Mouse (Mus musculus) layer of hippocampus, postnatal 25 days (tissue): ENCODE results near the gene Adamts1. TPM values are rescaled to one million over a fixed set of nuclear protein-coding genes. Genes with fewer than 3 reads are reported as not detected.

ENCODE experiments used
- DNase-seq, 2 experiments: peaks; one replicate each; pipeline ENCODE4 v3.0.0; 2022; ENCODE audit warnings: mixed read lengths in 2 of 2, low spot score in 1 of 2; ENCODE audit errors: extremely low spot score in 1 of 2
- total RNA-seq, 2 experiments: library from RNA; stranded (reverse); gene quantifications; 2 replicates each; pipeline ENCODE4 v1.2.3; 2021

Gene Adamts1
- total RNA-seq, 2 experiments from 2014 or later: 23.1 to 24.2 TPM

DNA sequence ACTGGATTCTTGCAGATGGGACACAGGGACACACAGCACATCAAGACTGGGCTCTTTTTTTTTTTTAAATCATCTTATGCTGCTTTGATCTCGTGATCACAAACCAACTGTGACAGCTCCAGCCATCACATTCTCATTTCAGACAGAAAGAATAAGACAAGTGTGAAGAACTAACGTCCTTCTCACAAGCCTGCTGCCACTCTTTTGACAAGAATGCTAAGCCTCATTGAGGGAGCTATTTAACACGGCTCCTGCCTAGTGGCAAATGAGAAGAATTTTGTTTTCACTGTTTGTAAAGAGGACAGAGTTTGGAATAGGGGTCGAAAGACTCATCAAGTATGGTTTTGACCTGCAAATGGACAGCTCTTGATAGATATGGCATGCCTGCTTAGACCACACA is 35.6 kb downstream of the Adamts1 start:
- DNase-seq: no peak

DNA sequence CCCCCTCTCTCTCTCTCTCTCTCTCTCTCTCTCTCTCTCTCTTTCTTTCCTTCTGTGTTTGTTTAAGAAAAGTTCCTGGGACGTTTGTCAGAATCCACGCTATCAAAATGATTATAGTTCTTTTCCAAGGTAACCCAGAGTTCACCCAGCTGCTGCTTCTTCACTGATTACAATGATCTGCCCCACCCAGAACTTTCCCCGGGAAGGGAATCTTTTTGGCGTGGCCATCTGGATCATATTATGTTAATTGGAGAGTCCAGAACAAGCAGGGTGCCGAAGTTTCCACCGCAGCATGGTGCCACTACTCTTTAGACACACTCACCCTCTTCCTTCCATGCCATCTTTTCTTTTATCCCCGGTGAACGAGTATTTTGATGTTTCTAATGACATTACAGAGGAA is 37.2 kb downstream of the Adamts1 start:
- DNase-seq: no peak

DNA sequence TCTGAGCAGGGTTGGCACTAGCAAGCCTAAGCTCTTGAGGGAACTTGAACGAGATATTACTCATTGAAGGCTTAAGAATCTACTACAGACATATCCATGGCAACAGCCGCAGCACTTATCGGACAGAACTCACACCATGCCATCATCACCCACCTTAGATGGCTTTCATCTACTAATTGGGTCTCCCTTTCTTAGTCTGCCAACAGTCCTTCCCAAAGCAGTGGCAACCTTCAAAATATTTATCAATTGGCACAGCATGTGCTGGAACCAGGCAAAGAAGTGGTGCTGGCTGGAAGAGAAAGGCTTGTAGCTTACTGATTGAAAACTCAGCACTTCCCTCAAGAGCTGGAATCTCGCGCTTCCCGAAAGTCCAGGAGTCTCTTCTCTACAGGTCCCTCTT is 37.7 kb downstream of the Adamts1 start:
- DNase-seq: no peak

DNA sequence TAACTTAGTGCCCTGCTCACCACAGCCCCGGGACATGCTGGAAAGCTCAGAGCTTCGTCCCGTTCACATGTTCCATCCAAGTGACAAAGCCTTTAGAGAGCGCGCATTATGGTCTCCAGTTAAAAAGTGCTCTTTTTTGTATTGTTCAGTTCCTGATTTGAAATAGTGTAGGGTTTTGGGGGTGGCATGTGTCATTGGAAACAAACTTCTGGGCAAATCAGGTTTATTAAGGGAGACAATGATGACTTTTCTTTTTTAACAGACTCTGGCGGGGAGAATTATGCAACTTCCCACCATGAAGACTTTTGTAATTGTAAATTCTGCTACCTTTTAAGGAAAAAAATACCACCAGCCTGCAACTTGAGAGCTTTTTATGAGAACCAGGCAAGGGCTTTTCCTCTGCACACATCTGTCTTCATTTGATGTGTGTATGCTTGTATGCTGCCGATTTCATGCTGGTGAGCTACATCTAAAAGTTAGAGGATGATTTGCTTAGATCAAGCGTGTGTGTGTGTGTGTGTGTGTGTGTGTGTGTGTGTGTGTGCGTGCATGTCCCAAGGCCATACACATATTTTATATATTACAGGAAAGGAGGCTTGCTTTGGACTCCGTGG is 40.8 kb downstream of the Adamts1 start:
- DNase-seq: no peak

DNA sequence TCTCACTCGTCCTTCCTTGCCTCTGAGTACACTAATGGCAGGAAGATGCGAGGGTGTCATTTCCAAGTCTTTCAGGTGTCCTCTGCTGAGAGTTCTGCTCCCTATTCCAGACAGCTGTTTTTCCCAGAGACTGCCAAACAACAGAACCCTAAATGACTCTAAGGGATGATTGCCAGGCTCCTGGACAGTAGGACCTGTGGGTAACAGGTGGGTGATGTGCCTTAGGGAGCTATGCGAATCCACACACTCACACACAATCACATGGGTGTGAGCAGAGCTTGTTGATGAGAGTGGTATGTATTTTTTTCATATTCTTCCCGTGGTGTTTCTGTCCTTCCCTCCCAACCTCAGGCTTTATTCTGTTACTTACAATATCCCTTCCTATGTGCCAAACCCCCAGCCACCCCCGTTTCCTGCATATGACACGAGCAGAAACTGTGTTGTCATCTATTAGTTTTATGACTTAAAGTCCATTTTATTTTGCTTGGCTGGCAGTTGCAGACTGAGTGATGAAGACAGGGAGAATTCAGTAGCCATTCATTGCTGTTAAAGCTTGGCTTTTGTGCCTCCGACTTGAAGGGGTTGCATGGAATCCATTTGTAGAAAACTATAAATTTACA is 41.8 kb downstream of the Adamts1 start:
- DNase-seq: no peak

DNA sequence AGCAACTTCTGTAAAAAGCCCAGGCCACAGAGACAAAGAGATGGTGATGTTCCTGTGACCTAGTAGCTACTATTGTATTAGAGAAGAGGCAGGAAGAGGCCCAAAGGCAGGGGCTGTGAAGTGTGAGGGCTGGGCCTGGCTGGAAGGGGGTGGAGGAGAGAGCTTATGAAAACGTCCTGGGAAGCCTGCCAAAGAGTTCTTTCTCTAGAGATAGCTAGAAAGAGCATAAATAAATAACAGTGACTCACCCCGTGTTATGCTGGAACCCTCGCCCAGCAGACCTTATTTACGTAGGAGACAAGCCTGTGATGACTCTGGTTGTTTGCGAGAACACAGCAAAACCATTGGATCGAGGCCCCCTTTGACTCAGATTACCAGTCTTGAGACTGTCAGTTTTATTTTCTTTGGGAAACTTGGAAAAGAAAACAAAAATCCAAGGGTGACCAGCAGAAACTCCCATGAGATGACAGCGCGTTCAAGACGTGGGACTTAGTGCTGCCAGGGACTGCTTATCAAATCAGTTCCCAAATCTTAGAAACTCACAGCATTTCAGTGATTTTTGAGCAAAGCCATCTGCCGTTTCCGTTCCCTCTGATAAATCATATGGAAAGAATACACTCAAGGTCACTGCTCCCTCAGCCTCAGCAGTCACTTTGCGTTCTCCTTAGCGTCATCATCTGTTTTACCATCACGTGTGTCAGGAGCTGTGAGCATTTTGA is 46.7 kb downstream of the Adamts1 start:
- DNase-seq: no peak

DNA sequence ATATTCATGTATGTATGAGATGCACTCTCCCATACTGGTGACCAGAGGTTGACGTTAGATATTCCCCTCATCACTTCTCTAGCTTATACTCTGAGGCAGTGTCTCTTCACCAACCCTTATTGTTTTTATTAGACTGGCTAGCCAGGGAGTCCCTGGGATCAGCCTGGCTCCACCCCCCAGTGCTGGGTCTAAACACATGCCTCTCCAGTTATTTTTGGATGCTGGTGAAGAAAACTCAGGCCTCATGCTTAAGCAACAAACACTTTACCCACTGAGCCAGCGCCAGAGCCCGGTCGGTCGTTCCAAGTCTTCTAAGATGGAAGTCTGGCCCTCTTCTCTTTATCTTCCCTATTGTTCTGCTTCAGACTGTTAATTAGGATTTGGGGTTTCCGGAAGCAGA is 53.6 kb downstream of the Adamts1 start:
- no peak for DNase-seq

DNA sequence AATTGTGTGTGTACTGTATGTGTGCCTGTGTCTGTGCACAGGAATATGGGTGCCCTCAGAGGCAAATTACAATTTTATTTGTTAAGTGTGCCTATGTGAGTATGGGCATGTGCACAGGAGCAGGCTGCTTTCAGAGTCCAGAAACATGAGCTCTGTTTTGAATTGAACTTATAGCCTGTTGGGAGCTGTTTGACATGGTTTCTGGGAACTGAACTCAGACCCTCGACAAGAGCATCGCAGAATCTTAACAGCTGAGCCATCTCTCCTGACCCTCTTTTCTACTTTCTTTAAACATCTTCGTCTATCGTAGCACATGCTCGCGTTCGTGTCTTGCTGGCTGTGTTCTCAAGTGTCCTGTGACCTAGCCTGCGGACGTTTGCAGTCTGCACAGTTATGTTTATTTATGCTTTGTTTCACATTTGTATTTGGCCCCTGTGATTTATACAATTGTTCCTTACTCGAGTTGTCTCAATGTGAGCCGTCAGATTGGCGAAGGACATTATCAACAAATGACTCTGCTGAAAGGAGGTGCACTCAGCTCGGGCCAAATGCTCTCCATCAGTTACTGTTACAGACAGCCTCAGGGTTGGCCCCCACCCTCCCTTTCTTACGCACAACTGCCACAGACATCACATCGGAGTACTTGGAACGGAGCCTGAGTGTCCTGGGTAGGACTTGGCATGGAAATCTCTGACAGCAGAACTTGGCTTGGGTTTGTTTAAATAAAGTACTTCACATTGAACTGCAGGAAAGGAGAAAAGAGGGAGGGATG is 55.1 kb downstream of the Adamts1 start:
- no peak for DNase-seq

DNA sequence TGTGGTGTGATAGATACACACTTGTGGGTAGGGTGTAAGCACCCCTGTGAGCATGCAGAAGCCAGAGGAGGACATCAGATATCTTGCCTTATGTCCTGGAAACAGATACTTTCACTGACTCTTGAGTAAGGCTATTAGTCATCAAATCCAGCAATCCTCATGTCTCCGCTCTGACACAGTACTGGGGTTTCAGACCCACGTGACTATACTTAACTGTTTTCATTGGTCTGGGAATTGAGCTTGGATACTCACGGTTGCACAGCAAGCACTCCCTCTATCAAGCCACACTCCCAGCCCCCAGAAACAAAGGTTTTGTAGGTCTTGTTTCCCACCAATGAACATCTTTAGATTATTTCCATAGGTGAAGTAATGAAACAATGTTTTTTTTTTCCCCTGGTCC is 56.5 kb downstream of the Adamts1 start:
- no peak for DNase-seq

Other genes starting within 250 kb of the Adamts1 start
- 1 to 10 TPM; 4.0 to 5.8 TPM for gene Cyyr1, start 249.7 kb downstream of the Adamts1 start, total RNA-seq
- under 1 TPM; 0.69 to 0.73 TPM for gene Adamts5, start 98.7 kb upstream of the Adamts1 start, total RNA-seq